Mouse (Mus musculus) MEL (cell line): ENCODE data around the gene Chd9. TPM values are rescaled to one million over a fixed set of nuclear protein-coding genes. Genes with fewer than 3 reads are reported as not detected.

Experiments used
- DNase-seq: peaks from one replicate; pipeline ENCODE4 v3.0.0; 2011; ENCODE audit warnings: low read depth, low spot score
- H3K27ac ChIP-seq: 2 replicates; pipeline ENCODE4 v1.5.1; 2012; ENCODE audit warnings: low read depth, mild to moderate bottlenecking, control low read depth, low read length, moderate library complexity; ENCODE audit not compliant: control insufficient read depth
- H3K27me3 ChIP-seq, 2 experiments: fragments of 150-350 bp in 1 of 2; sonication (generic) in 1 of 2; 2 replicates each; pipeline ENCODE4 v1.6.1; 2012; ENCODE audit warnings: low read length in 2 of 2, mild to moderate bottlenecking in 2 of 2, improper control_type of control experiment in 1 of 2, moderate library complexity in 1 of 2; ENCODE audit not compliant: insufficient read depth in 2 of 2, control insufficient read depth in 1 of 2
- H3K36me3 ChIP-seq, 2 experiments: 2 replicates each; pipeline ENCODE4 v1.6.1; 2012 to 2014; ENCODE audit warnings: low read length in 2 of 2, improper control_type of control experiment in 1 of 2, inconsistent platforms in 1 of 2, mild to moderate bottlenecking in 1 of 2; ENCODE audit not compliant: insufficient read depth in 2 of 2, control insufficient read depth in 1 of 2
- H3K4me1 ChIP-seq, 2 experiments: fragments of 150-350 bp in 1 of 2; sonication (generic) in 1 of 2; 2 replicates each; pipeline ENCODE4 v1.6.1; 2012; ENCODE audit warnings: low read length in 2 of 2, improper control_type of control experiment in 1 of 2, mild to moderate bottlenecking in 1 of 2; ENCODE audit not compliant: insufficient read depth in 2 of 2, control insufficient read depth in 1 of 2
- H3K4me3 ChIP-seq, 2 experiments: fragments of 150-350 bp in 1 of 2; sonication (generic) in 1 of 2; 2 replicates each; pipeline ENCODE4 v1.5.1; 2012; ENCODE audit warnings: low read depth in 2 of 2, low read length in 2 of 2, mild to moderate bottlenecking in 2 of 2, moderate library complexity in 2 of 2, control low read depth in 1 of 2, improper control_type of control experiment in 1 of 2; ENCODE audit not compliant: control insufficient read depth in 1 of 2, insufficient read depth in 1 of 2
- H3K79me2 ChIP-seq: 2 replicates; pipeline ENCODE4 v1.6.1; 2012; ENCODE audit warnings: mild to moderate bottlenecking, low read length, moderate library complexity; ENCODE audit not compliant: control insufficient read depth, poor library complexity, insufficient read depth
- H3K9ac ChIP-seq: 2 replicates; pipeline ENCODE4 v1.6.1; 2012; ENCODE audit warnings: low read depth, mild to moderate bottlenecking, control low read depth, low read length, moderate library complexity; ENCODE audit not compliant: control insufficient read depth, poor library complexity, severe bottlenecking
- H3K9me3 ChIP-seq: fragments of 150-350 bp; sonication (generic); replicated peaks from 2 replicates; pipeline ENCODE4 v1.6.1; 2012; ENCODE audit warnings: mild to moderate bottlenecking, low read length, improper control_type of control experiment, moderate library complexity; ENCODE audit not compliant: insufficient read depth
- CTCF ChIP-seq, 3 experiments: IDR thresholded peaks in 2 of 3; conservative IDR thresholded peaks in 1 of 3; 2 replicates each; pipeline ENCODE4 v1.5.1; 2011 to 2012; ENCODE audit warnings: low read length in 3 of 3, low read depth in 2 of 3, mild to moderate bottlenecking in 2 of 3, improper control_type of control experiment in 1 of 3, inconsistent platforms in 1 of 3, mixed read lengths in 1 of 3, moderate library complexity in 1 of 3; ENCODE audit not compliant: control insufficient read depth in 1 of 3, insufficient read depth in 1 of 3, poor library complexity in 1 of 3, severe bottlenecking in 1 of 3
- ELF1 ChIP-seq: IDR thresholded peaks from 2 replicates; pipeline ENCODE4 v1.6.1; 2014; ENCODE audit warnings: low read depth, mild to moderate bottlenecking, inconsistent platforms, low read length, improper control_type of control experiment, moderate library complexity
- EP300 ChIP-seq, 2 experiments: IDR thresholded peaks; 2 replicates each; pipeline ENCODE4 v1.6.1; 2011; ENCODE audit warnings: improper control_type of control experiment in 2 of 2, low read length in 2 of 2, low read depth in 1 of 2, mild to moderate bottlenecking in 1 of 2
- HCFC1 ChIP-seq: IDR thresholded peaks from 2 replicates; pipeline ENCODE4 v1.6.1; 2012; ENCODE audit warnings: low read depth, mild to moderate bottlenecking, inconsistent platforms, low read length, improper control_type of control experiment, moderate library complexity
- KAT2A ChIP-seq: conservative IDR thresholded peaks from 2 replicates; pipeline ENCODE4 v1.6.1; 2012; ENCODE audit warnings: low read depth, low read length, improper control_type of control experiment, inconsistent platforms
- MAZ ChIP-seq: IDR thresholded peaks from 2 replicates; pipeline ENCODE4 v1.6.1; 2012; ENCODE audit warnings: low read depth, mild to moderate bottlenecking, inconsistent platforms, low read length, improper control_type of control experiment
- MYB ChIP-seq: IDR thresholded peaks from 2 replicates; pipeline ENCODE4 v1.6.1; 2011; ENCODE audit warnings: mild to moderate bottlenecking, low read depth, low read length, improper control_type of control experiment
- NRF1 ChIP-seq: IDR thresholded peaks from 2 replicates; pipeline ENCODE4 v1.6.1; 2014; ENCODE audit warnings: low read depth, mild to moderate bottlenecking, inconsistent platforms, low read length, improper control_type of control experiment, moderate library complexity; ENCODE audit not compliant: poor library complexity, insufficient read depth, severe bottlenecking
- POLR2AphosphoS2 ChIP-seq: IDR thresholded peaks from 2 replicates; pipeline ENCODE4 v1.6.1; 2011; ENCODE audit warnings: low read length, improper control_type of control experiment
- POLR2AphosphoS5 ChIP-seq: IDR thresholded peaks from 2 replicates; pipeline ENCODE4 v1.6.1; 2012; ENCODE audit warnings: low read depth, borderline replicate concordance, mild to moderate bottlenecking, inconsistent platforms, low read length, moderate library complexity, mixed read lengths
- RAD21 ChIP-seq: IDR thresholded peaks from 2 replicates; pipeline ENCODE4 v1.6.1; 2011; ENCODE audit warnings: mild to moderate bottlenecking, low read depth, low read length, improper control_type of control experiment
- ZC3H11A ChIP-seq: IDR thresholded peaks from 2 replicates; pipeline ENCODE4 v1.6.1; 2012; ENCODE audit warnings: low read depth, mild to moderate bottlenecking, inconsistent platforms, low read length, improper control_type of control experiment
- polyA plus RNA-seq, 2 experiments: library from polyadenylated mRNA; stranded (reverse) in 1 of 2; unstranded in 1 of 2; fragments of >175 nt in 1 of 2; fragments of >200 nt in 1 of 2; gene quantifications; 2 replicates each; pipeline versions ENCODE4 v1.2.1 to v1.2.4; 2012; ENCODE audit warnings: low replicate concordance in 2 of 2, low read depth in 1 of 2; ENCODE audit not compliant: insufficient read length in 2 of 2, insufficient read depth in 1 of 2, missing spikeins in 1 of 2
- total RNA-seq: library from RNA; depleted of rRNA; stranded (reverse); fragments of 300-350 nt; gene quantifications from 2 replicates; pipeline ENCODE4 v1.2.3, GENCODE M21; 2012

Gene Chd9
- total and polyA plus RNA-seq, 3 experiments, result 5.9 to 87.4 (median 40.3) TPM

DNA sequence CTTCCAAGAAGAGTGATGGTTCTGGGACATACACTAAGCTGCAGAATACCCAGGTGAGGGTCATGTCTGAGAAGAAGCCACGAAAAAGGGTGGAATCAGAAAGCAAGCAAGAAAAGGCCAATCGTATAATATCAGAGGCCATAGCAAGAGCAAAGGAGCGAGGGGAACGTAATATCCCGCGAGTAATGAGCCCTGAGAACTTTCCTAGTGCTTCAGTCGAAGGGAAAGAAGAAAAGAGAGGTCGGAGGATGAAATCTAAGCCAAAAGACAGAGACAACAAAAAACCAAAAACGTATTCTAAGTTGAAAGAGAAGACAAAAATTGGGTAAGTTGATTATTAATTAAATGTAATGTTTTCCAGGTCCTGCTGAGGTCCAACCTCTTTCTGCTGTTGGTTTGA, 128.2 kb downstream of the Chd9 start:
- H3K9me3 ChIP-seq, result no peaks in the 10 kb centered on the region
- peak overlapping the region; percentile 20; the same call in 1 of the 2 replicates for H3K9ac ChIP-seq
- H3K27ac ChIP-seq, result no peak overlapping the region
- TF ChIP-seq KAT2A, result 0 out of 2 replicates have a peak, but pooled peaks have one; percentile 18
- TF ChIP-seq MYB, result no peak
- H3K27me3 ChIP-seq, result no peaks in the 10 kb centered on the region
- peaks cover 21% of the 10 kb centered on the region for H3K79me2 ChIP-seq
- H3K4me3 ChIP-seq, result peak overlapping the region in 1 of 2 experiments; percentile 99; a peak in 2 of 4 replicates
- DNase-seq, result no peak
- peaks cover 11 to 27% of the 10 kb centered on the region in 2 experiments for H3K4me1 ChIP-seq
- peaks cover 0 to 35% of the 10 kb centered on the region in 2 experiments; a peak in 3 of 4 replicates for H3K36me3 ChIP-seq

DNA sequence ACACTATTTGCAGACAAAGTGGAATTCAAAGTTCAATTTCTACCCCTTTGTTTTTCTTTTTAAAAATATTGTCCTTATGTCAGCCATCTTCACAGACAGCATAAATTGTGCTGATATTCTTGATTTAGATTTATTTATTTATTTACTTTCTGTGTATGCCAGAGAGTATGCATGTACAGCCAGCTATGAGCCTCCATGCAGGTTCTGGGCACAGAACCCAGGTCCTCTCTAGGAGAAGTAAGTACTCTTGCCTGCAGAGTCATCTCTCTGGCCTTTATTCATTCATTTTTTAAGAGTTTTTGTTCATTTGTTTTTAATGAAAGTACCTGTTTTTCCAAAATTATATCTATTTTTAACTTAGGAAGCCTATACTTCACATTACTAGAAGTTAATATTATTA, 129.6 kb downstream of the Chd9 start:
- peaks cover 23% of the 10 kb centered on the region for H3K79me2 ChIP-seq
- peaks cover 11 to 36% of the 10 kb centered on the region in 2 experiments for H3K4me1 ChIP-seq
- H3K36me3 ChIP-seq, result peaks cover 2 to 36% of the 10 kb centered on the region in 2 experiments; a peak in 3 of 4 replicates
- H3K27ac ChIP-seq, result no peak overlapping the region
- no peak overlapping the region for H3K9ac ChIP-seq
- no peak overlapping the region for H3K4me3 ChIP-seq
- no peak for DNase-seq
- no peaks in the 10 kb centered on the region for H3K9me3 ChIP-seq
- TF ChIP-seq MAZ (no peak), RAD21 (no peak), HCFC1 (no peak), EP300 (IDR thresholded peaks at IDR 0.05; ENCODE audit: low read depth in 1 of 2, low read length in 2 of 2) (no peak), NRF1 (no peak), POLR2AphosphoS2 (no peak), ELF1 (no peak), ZC3H11A (no peak)
- no peaks in the 10 kb centered on the region for H3K27me3 ChIP-seq

DNA sequence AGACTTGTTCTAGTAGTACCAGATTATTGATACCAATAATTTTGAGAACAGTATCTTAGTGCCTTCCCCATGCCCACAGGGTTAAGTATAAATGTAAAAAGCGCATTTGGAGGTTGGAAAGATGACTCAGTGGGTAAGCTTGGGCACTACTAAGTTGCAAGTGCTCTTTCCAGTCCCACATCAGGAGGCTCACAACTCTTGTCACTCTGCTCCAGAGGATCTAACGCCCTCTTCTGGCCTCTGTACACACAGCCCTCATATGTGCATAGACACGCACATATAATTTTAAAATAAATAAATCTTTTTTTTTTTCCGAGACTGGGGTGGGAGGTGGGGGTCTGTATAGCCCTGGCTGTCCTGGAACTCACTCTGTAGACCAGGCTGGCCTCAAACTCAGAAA, 131.6 kb downstream of the Chd9 start:
- Histone ChIP-seq H3K36me3 (peaks cover 2 to 28% of the 10 kb centered on the region in 2 experiments; a peak in 3 of 4 replicates), H3K27me3 (no peaks in the 10 kb centered on the region), H3K9me3 (no peaks in the 10 kb centered on the region), H3K9ac (no peak overlapping the region), H3K4me1 (peaks cover 4 to 24% of the 10 kb centered on the region in 2 experiments; a peak in 3 of 4 replicates), H3K27ac (no peak overlapping the region), H3K79me2 (peaks cover 24% of the 10 kb centered on the region), H3K4me3 (no peak overlapping the region)
- peak; percentile 46 for DNase-seq
- no peak for TF ChIP-seq POLR2AphosphoS5
- peak; percentile 7 to 22 (median 18); a peak in 3 of 6 replicates for TF ChIP-seq CTCF (IDR thresholded peaks at IDR 0.05 in 2 of 3, conservative IDR thresholded peaks at IDR 0.05 in 1 of 3; ENCODE audit: control insufficient read depth in 1 of 3, insufficient read depth in 1 of 3, low read depth in 2 of 3, low read length in 3 of 3, poor library complexity in 1 of 3, severe bottlenecking in 1 of 3)
